Mouse (Mus musculus) common myeloid progenitor, adult 5-6 weeks (primary cell): ENCODE measurements at regions not wholly inside any gene's neighbourhood (a gene's known extent, or its start where the extent isn't known, plus 50 kb on each side); places are given as distances from the start of the nearest gene placed in this dataset.
"Not testable (repeated sequence)": the region's sequence is repeated elsewhere in the genome, so short reads cannot be mapped to it uniquely, and the experiment has no call there.

ENCODE experiments used
- ATAC-seq: replicated peaks from 2 replicates; pipeline ENCODE4 v1.8.0; 2016; ENCODE audit warnings: low read depth, mild to moderate bottlenecking, moderate TSS enrichment, inconsistent platforms; ENCODE audit not compliant: poor library complexity, severe bottlenecking

DNA sequence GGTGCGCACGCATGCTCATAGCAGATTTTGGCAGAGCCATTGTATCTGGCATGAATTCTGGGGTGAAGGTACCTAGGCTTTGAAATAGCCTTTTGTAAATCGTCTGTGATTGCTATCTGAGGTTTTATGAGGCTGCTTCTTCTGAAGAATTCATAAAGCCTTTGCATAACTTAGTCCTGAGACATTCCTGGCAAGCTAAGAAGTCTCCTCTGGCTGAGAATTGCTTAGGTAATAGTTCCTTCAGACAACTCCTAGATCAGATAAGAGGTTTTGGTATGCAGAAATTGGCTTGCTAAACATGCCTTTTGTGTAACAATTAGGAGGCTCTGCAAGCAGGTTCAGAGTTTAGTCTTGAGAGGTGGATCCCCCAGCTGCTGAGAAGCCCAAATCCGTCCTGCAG lies 82.7 kb downstream of the Pmp22 start:
- no peak for ATAC-seq

- peak; percentile 58; the same call in 1 of the 2 replicates for ATAC-seq
Measured at GRCm38 (mm10) chr11:63213043-63213442, 84.3 kb downstream of the Pmp22 start.

GRCm38 (mm10) chr11:63213901-63214425 lies 85.2 kb downstream of the Pmp22 start:
- ATAC-seq: no peak

- no peak for ATAC-seq
Measured at GRCm38 (mm10) chr11:63215993-63216392, 87.2 kb downstream of the Pmp22 start.

DNA sequence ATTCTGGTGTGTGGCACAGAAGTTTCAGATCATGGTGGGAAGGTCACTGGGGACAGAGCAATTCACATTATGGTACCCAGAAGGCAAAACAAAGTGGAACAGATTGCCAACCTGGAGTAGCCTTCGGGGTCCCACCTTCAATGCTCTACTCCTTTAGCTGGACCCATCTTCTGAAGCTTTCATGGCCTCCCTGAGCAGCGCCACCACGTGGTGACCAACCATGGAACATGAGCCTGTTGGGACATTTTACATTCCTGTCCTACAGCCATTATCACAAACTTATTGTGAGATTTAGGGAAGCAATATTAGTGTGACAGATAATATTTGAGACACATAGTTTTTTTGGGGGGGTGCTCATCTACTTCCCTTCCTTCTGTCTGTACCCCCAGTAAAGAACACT lies 88.3 kb downstream of the Pmp22 start:
- no peak for ATAC-seq

- no peak for ATAC-seq
Measured at GRCm38 (mm10) chr11:63226471-63226870, 97.7 kb downstream of the Pmp22 start.

DNA sequence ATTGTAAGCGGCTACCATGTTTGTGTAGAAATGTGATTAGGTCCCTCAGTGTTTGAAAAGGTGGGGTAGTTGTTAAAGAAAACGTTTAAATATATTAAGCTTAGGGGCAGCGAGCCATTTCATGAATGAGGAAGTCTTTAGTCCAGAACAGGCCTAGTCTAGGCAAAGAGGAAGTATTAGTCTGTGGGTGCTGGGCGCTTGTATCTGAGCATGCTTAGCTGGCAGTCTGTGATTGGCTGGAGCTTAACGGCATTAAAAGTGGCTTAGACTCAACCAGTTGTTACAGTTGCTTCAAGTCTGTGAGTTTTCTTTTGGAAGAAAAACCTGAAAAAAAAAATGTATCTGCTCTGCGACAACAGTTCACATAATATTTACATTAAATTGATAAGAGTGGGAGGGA lies 102.0 kb downstream of the Pmp22 start:
- ATAC-seq: peak; percentile 78

- ATAC-seq: no peak
Measured at GRCm38 (mm10) chr11:63233172-63233966, 104.6 kb downstream of the Pmp22 start.

DNA sequence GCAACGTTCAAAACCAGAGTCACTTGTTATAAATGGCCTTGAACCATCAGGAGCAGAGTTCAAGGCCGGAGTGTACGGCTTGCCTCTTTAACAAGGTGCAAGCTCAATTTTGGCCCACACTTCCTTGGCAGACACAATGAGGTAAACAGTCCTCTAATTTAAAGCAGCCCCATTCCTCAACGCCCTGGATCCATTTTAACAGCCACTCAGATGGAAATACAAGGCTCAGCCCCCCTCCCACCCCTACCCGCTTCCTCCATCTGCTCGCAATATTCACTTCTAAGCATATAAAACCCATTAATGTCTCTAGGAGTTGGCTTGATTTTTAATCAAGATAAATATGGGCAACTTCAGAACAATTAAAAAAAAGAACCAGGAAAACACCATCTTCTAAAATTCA lies 105.7 kb downstream of the Pmp22 start:
- ATAC-seq: no peak

DNA sequence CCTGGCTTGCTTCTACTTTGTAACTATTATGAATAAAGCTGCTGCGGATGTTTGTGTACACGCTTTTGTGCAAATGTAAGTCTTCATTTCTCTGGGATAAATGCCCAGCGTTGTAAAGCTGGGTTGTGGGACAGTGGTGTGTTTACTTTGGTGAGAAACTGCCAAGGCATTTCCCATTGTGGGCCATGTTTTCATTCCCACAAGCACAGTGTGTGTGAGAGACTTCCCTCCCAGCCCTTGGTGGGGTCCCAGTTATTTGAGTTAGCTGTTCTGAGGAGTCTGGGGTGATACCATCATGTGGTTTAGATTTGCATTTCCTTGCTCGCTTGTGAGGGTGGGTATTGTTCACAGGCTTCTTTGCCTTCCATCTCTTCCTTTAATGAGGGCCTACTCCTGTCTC lies 109.9 kb downstream of the Pmp22 start:
- no peak for ATAC-seq

GRCm38 (mm10) chr11:63243906-63244416 lies 115.2 kb downstream of the Pmp22 start:
- ATAC-seq: no peak

- ATAC-seq: no peak
Measured at GRCm38 (mm10) chr11:63245041-63245440, 116.3 kb downstream of the Pmp22 start.

DNA sequence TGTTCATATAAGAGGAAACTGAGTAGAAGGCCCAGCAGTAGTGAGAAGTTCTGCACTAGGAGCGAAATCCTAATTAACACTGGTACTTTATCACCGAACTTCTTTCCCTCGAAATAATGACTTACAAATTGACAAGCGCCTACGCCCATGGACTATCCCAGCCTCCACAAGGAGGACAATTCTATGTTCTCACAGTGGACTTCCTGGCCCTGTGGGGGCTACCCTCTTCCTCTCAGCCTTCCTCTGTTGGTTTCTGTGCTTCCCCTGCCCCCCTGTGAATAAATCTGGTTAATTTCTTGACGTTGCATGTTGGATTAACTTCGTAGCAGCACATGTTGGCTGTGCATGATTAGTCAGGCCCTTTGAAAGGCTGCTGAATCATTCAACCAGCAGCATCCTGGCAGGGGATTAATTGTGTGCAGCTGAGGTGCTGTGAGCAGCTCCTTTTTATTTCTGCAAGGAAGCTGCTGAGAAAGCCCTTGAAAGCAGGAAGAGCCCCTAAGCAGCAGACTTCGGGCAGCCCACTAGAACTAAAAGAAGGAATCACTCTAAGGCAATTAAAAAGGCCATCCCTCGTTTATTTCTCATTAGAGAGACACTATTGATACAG lies 117.4 kb downstream of the Pmp22 start:
- no peak for ATAC-seq

DNA sequence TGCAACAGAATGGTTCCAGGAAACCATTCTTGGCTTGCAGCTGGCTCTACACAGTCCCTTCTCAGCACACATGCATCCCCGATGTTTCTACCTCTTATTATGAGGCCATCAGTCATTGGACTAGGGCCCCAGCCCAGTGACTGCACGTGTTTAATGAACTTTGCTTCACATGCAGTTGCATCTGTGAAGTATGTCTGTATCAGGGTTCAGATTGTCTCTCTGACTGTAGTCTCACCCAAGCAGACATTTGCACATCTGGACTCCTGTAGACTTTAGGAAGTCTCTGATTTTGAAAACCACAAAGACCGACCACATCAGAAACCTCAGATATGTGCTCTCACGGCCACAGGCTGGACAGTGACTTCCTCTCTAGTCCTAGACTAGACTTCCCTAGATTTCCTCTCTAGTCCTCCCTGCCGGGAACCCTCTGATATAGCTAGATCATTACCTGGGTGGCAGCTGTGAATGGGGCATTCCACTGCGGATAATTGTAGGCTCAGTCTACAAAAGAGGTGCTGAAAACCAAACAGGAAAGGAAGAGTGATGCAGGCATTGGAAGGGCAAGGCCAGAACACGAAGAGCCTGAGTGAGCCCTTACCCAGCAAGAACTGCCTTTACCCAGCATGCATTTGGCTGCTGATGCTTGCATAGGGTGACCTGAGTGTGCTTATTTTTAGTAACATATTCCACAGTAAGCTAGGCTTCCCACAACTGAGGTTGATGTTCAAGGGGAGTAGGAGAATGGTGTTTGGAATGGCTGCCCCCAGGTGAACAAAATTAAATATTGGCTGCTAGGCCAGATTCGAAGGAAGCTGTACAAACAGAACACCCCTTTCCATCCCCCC lies 123.5 kb downstream of the Pmp22 start:
- peak; percentile 56; the same call in 1 of the 2 replicates for ATAC-seq

- no peak for ATAC-seq
Measured at GRCm38 (mm10) chr11:63252968-63253602, 124.3 kb downstream of the Pmp22 start.

GRCm38 (mm10) chr11:63264432-63265061 lies 135.8 kb downstream of the Pmp22 start:
- peak; percentile 87 for ATAC-seq

DNA sequence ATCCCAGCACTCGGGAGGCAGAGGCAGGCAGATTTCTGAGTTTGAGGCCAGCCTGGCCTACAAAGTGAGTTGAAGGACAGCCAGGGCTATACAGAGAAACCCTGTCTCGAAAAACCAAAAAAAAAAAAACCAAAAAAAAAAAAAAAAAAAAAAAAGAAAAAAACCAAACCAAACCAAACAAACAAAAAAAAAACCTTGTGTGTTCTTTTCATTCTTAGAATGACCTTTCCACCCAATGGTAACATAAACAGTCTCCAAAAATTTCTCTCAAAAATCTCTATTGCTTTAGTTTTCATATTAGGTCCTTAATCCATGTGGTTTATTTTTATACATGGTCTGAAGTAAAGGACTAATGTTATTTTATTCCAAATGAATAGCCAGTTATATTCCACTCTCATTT lies 137.5 kb downstream of the Pmp22 start:
- ATAC-seq: not testable (repeated sequence)

DNA sequence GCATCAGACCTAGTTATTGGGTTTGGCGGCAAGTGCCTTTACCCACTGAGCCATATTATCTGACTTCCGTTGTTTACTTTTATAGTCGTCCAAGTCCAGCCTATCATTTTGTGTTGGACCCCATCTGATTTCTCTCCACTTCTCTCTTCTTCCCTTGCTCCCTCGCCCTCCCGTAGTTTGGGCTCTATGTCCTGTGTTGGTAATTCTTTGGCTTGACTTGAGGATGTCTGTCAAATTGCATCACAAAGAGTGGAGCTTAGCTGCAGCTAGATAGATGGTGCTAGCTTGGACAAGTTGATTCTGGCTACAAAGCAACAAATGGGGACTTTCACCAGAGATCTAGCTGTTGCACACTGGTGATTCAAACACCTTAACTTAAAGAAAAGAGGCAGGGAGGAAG lies 147.9 kb downstream of the Pmp22 start:
- ATAC-seq: no peak

DNA sequence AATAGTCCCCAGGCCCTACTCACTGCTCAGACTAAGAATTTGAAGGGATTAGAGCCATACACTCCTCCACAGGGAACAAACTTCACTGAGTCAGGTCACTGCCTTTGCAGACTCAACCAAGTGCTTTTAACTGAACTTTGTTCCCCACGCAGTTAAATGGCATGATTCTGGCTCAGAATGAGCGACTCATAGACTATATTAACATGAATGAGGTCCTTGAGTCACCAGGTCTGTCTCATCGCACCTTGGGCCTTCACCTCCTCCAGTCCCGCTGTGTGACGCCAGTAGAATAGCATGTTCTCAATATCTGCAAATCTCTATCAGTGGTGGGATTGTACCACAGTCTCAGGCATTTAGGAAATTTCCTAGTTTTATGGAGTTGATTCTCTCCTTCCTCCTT lies 153.1 kb downstream of the Pmp22 start:
- ATAC-seq: no peak

DNA sequence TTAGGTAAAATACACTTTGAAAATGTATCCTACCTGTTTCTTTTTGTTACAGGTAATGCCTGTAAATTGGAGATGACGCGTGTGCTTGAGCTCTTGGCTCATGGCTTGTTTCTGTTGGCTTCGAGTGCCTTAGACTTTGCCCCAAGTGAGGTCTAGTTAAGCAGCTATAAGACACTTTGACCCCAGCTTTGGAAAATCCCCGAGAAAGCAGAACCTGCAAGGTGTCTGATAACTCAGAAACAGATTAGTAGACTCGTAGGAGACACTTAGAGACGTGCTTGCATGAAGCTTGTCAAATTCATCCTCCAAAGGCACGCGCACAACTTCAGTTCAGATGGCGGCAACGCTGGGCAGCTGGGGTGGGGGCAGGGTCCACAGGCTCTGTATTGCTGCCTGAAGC lies 153.8 kb downstream of the Pmp22 start:
- no peak for ATAC-seq
